Mouse (Mus musculus) NIH3T3 (cell line): ENCODE measurements at regions not wholly inside any gene's neighbourhood (a gene's known extent, or its start where the extent isn't known, plus 50 kb on each side); places are given as distances from the start of the nearest gene placed in this dataset.
A peak's percentile ranks its signal among the peaks of the same experiment; 100 is the strongest.

ENCODE experiments used
- DNase-seq: peaks from one replicate; pipeline ENCODE4 v3.0.0-alpha.2; 2012; ENCODE audit warnings: low read depth

DNA sequence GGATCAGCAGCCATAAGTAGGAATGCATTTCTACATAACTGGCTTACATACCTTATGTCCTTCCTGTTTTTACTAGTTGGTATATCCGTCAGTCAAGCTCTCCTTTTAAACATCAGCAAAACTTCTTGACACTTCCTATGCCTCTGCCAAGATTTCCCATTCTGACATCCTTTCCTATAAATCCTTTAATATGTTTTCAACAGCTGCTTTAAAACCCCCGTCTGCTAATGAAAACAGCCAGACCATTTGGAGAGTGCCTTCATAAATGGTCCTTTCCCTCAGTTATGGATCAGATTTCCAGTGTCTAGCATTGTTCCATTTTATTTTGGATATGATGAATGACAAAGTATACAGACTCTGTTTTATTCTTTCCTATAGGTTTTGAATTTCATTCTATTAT is 270.7 kb upstream of the Rgmb start:
- DNase-seq: no peak

DNA sequence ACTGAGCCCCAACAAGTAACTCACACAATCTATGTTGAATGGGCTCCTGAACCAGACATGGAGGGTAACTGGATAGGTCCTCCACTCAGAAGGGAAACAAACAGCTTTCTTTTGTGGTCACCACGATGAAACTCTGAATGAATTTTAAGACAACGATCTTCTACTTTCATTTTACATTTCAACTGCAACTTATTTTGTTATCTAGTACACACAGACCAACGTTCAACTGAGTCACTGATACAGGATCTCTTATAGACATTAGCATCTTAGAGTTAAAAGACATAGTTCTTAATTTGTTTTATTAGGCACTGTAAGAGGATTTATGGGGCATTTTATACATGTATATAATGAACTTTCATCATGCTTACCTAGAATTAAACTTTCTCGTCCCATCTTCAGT is 262.1 kb upstream of the Rgmb start:
- DNase-seq: no peak

DNA sequence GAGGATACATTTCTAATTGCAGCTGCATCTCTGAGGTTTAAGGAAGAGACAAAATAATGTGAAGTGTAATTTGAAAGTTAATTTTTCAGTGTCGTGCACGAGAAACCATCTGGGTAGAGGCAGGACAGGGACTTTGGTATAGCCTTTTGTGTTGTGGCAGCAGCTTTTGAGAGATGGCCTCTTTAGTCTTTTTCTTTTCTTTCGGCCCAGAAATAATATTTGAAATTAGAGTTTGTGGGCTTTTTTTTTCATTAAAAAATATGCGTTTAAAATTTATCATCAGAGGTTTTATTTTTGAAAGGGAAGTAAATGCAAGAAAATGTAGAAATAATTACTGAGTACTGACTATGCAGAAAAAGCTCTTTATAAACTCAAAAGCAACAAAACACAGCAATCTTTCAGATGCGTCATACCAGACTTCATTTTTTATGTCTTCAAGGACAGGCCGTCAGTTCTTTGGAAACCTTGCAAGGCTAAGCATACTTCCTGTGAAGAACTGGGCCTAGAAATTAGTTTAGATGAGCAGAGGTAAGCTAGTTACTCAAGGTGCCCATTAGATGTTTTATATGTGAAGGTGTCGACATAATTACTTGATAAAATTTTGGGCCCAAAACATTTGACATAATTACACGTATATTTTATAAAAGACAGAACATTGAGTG is 258.9 kb upstream of the Rgmb start:
- no peak for DNase-seq

DNA sequence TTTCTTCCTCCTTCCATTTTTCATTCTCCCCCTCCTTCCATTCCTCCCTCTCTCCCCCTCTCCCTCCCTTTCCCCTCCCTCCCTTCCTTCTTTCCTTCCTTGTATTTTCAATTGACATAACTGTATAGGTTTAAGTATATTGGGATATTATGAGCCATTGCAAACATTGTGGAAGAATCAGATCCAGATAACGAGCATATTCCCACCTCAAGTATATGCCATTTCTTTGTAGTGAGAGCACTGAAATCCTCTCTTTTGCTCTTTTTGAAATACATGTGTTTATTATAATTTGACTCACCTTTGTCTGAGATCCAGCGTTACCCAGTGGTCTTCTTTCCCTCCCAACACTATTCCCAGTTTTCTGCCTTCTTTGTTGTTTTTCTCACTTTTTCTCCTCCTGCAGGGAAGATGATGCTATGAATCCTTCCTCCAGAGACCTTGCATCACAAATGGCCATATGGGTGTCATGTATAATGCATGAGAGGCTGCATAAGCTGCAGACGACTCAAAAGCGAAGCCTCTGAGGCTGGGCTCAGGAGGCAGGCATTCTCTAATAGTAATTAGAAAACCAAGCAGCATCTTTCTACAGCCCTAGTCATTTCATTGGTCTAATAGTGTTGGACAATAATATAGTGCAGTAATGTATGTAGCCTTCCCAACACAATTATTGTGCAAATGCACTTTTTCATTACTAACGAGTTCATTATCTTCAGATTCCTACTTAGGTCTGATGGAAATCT is 258.2 kb upstream of the Rgmb start:
- DNase-seq: no peak

DNA sequence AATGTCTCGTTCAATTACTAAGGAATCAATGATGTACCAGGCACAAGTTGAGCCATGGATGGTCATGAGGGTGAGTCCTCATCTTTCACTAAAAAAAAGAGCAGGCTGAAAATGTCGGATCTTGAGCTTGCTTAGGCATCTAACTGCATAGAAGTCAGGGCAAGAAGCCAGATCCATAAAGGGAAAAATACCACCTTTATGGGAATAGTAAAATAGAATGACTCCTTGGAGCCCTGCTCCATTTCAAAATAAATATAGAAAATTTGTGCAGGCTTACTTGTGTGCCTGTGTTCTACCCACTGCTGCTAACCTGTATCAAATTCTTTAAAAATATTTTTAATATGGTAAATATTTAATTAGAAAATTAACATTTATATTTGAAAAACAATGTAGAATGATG is 256.2 kb upstream of the Rgmb start:
- DNase-seq: no peak

DNA sequence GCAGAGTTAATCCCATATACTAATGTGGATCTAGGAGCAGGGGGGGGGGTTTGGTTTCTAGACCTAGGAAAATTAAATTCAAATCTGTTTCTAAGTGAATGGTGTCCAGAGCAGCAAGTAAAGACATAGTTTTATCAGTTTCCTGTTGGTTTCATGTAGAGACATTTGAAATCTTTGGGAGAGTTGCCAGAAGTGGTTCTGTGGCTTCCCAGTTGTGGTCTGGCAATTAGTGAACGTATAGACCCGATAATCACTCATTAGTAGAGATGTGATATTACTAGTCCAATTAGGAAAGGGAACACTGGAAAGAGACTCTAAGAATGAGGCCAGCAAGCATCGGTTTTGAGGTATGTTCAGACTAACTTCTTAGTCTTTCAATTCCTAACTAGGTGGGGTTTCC is 252.0 kb upstream of the Rgmb start:
- DNase-seq: no peak

DNA sequence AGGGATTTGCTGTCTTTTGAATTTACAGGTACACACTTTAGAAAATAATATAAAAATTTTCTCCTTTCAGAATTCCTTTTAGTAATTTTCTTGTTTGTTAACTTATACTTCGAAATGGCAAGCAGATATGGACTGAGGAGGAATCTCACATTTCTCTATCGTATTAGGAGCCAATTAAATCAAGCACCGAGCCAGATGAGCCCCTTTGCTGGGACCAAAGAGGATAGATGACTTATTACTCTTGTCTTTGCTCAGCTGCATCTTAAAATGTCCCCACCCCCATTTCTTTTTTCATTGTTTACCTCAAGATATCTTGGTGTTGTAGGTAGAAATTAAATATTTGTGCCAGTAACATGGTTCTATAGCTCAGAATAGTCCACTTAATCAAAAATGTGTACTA is 247.7 kb upstream of the Rgmb start:
- DNase-seq: no peak

DNA sequence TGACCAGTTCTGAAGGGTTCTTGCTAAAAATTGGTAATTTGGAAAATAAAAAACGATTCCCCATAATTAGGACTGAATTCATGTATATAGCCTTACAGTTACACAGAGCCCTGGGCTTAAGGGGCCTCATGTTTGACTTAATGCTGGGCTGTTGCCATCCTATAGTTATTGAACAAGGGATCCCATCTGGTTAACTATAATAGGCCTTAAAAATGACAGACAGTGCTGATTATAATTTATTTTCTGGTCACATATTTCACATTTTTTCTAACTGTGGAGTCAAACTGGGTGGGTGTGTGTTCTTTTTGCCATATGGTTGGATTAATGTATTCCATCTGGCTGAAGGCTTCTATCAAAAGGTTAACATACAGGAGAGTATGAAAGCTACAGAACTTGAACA is 238.5 kb upstream of the Rgmb start:
- DNase-seq: peak; percentile 55

DNA sequence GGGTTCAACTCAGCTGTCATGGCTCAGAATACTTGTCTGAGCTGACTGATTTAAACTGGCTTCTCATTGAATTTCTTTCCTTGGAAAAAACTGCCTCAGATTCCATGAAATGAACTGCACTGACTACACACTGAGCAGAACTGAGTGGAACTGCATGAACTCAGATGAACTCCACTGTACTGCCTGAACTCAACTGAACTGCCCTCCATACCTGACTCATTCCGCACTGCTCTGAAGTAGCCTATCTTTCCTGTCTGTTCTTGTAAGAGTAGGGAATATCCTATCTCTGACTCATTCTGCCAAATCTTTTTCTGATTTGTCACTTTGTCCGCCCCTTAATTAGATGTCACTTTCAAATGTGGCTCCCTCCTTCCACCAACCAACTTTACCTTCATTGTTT is 237.0 kb upstream of the Rgmb start:
- peak; percentile 37 for DNase-seq

DNA sequence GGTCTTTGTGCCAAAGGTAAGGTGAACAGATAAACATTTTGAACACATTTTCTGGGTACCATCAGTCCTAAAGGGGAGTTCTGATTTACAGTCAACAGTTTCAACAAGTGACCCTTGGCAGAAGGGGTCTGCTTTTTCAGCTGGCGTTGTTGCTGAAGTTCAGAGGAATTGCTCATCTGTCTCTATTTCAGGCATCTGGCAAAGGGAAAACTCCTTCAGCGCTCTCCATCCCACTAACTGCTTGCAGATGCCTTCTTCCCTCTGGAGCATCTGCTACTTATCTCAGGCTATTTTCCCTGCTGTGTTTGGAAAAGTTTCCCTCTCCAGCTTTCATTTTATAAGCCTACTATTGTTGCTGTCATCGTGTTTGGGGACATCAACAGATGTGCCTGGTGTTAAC is 223.6 kb upstream of the Rgmb start:
- peak; percentile 87 for DNase-seq

DNA sequence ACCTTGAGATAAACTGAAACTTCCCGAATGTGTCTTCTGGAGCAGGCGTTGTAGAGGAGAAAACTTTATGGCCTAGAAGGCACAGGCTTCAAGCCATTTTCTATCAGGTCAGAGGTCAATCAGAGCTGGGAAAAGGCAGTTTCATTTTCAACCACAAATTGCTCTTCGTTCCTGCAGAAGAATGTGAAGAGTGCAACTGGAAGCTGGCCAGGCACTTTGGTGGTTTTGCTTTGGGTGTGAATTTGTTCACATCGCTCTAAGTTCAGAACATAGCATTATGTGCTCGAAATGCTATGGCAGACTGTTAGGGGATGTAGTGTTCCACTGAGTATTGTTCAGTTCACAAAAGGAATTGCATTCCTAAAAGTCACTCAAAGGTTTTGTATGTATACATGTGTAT is 220.9 kb upstream of the Rgmb start:
- peak; percentile 94 for DNase-seq

DNA sequence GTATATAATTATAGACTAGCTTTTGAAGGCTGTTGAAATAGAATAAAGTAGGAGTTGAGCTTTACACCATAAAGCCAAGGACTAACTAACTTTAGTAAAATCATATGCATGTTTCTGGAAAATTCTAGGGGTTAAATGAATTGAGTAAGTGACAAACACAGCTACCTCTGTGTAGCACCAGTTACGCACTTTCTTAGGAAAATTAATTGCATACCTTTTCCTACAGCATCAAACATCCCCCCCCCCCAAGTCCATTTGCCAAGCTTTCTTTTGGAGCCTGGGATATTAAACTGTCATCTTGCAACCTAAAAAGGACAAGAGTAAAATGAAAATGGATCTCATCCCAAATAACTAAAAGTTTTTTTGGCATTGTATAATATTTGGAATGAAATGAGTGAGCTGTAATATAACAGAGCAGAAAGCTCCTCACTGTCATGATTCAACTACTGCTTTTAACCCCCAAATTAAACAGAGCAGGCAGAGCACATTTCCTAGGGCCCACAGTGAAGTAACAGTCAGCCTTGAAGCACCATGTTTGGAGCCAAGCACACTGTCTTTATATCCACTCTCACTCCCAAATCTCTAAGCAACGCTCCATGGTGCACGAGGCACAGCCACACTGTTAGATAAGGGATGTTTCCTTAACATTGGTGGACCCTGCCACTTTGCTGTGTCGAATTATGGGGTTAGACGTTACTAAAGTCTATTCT is 210.9 kb upstream of the Rgmb start:
- no peak for DNase-seq

DNA sequence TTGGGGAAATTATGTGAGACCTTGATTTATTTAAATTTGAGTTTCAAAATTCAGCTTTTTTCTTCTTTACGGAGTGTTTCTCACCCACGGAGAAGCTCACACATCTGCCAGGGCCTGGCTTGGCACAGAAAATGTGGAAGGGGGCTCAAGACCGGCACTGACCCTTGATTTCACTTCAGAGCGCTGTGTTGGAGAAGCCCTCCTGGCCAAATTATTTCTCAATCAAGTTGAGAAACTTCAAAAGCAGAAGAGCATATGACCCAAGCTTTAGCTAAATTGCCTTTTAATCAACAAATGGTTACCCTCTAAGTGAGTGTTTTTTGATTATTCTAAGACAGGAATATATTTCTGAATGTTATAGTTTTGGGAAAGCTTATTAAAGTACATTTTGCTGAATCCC is 197.2 kb upstream of the Rgmb start:
- DNase-seq: no peak

DNA sequence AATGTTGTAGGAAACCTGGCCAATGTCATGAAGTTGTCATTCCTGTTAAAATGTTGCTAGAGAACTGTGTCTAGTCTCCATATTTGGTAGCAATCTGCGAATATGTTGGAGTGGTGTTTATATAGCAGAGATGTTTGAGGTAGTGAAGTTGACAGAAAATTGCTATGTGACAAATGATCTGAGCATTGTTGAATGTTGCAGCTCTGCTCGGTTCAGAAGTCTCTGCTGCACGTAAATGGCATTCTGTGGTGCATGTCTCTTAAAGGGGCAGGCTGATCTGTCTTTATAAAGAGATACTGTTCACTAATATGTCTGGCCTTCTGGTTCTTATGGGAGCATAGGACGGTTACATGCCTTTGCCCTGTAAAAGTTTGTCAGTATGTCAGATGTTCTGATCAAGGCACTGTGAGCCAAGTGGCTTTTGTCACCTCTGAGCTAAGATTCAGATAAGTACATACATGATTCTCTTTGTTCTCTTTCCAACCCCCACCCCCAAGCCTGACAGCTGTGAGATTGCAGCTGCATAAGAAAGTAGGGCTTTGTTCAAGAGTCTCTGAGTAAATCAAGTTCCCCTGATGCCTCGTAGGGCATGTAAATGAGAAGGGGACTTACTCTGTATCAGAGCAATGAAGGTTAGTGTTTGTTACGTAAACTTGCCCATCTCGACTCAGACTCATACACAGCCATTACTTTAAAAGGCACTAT is 174.2 kb upstream of the Rgmb start:
- DNase-seq: no peak

DNA sequence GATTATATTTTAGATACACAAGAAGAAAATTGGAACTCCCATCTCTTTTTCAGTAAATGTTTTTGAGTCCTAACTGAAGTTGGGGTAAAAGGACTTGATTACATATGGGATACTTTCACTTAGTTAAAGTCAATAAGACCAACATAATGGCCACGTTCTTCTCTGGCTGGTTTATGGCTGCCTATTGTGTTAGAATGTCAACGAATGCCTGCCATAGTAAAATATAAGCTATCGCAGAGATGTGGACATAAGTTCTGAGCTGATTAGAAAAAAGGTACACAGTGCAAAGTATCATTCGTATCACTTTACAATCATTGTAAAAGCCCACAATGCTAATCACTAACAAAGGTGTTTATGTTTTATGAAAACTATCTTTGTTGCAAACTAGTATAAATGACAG is 173.2 kb upstream of the Rgmb start:
- DNase-seq: no peak

DNA sequence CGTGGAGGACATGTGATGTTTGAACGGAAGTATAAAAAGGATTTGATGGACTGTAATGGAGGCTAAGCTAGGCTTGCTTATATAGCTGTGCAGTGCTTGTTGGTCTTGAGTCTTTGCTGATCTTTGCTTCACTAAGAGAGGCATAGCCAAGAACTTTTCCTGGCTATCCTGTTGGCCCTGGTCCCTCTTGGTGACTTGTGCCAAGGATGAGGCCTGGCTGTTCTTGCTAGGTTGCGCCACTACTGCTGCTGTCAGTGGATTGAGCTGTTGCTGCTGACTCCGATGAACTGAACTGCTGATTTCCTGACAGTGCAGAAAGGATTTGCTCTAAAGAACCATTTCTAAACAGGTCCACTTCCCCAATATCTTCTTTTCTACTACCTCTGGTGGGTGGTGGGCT is 167.9 kb upstream of the Rgmb start:
- peak; percentile 57 for DNase-seq

DNA sequence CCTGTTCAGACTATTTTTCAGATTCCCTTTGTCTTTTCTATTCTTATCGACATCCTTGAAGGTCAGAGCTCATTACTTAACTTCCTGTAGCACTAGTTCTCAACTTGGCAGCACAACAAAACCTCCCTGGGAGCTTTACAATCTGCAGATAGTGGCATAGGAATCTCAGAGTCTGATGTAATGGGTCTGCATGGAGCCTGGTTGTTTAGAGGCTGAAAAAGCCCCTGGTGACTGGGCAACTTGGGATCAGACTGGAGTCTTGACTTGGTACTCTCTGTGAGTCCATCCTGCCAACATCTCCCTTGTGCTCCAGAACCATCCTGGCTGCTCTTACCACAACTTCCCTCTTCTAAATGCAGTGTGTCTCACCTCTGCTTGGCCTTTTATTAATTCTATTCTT is 166.4 kb upstream of the Rgmb start:
- DNase-seq: no peak

DNA sequence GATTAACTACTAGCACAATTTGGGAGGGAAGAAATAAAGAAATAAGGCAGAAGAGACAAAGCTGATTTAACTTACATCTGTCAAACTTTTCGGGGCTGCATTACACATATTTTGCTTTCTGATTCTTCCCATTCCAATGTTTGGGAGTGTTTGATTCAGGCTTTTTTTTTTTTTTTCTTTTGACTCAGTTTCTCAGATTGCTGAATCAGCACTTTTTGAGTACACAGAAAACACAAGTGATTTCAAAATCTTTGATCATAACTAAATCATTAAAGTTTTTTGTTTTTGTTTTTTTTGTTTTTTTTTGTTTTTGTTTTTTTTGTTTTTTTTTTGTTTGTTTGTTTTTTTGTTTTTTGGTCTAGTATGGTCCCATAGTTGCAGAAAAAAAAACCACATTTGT is 164.7 kb upstream of the Rgmb start:
- DNase-seq: no peak

DNA sequence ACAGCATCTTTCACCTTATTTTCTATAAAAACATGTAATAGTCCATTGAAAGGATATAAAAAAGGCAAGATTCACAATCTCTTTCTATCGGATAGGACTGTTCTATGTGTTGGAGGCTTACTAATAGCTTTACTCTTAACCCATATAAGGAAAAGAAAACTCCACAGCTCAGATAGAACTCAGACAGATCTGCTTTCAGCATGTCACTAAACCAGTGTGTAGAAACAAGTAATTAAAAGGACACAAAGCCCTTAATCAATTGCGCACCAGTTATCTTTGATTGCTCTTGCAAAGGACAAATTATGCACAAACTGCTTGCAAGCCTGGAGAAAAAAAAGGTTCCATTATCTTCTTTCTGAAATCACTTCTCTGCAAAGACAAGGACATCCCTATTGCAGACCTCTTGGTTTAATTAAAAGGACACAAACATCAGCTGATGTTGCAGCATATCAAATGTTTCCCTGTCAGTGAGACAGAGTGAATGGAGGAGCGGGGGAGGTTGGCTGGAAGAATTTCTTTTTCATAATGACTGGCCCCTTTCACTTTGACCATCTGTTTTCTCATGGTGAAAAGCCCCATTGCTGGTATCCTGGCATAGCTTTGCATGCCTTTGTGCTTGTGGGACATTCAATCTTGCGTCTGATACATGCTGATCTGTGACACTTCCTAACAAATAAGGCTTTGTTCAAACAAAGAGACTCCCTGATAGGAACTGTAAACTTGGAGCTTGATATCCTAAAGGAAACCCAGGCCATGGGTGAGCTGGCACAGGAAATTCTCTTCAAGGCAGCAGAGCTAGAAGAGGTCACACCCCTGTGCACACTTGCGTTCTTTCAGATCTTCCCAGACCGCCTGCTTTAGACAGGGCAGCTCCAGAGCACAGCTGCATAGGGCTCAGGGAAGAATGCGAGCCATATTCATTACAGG is 162.8 kb upstream of the Rgmb start:
- peak; percentile 31 for DNase-seq

DNA sequence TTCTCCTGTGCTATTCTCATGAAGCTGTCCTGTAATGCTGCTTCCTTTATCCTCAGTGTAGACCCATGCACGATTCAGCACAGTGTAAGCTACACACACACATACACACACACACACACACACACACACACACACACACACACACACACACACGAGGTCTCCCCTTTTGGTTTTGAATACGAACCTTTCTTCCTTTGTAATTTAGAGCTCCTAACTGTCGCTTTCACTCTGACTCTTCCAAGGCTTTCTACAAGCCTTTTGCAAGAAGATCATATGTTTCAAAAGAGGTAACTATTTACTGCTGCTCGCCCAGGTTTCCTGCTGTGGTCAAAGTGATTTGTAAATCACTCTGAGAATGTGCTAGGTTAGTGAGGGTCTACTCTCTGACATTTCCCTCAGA is 161.1 kb upstream of the Rgmb start:
- no peak for DNase-seq

DNA sequence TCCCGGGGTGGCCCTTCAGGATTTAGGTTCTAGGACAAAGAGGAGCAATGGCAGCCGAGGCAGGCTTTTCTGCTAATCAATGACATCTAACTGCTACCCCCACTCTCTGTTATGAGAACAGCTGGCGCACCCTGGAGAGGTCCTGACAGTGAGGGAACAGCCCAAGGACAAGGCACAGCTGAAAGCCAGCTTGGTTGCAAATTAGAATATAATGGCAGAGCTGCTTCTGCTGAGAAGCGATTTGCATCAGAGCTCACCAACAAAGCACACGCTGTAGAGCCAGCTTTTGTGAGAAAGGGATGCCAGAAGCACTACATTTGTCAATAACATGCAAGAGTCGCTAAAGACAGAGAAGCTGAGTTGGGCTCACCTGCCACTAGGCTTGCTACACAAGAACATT is 159.5 kb upstream of the Rgmb start:
- DNase-seq: no peak

DNA sequence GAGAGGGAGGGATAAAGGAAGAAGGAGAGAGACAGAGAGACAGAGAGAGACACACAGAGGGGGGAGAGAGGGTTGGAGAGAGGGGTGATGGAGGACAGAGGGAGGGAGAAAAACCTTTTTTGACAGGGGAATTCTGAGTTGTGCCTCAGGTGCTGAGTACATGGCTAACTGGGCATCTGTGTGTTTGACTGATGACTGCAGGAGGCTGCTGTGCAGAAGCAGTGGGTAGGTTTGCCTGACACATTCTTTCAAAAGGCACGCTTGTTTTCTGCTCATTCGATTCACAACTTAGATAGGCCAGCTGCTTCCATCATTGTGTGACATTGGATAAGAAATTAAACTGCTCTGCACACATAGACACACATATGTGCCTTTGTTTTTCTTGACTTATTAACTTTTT is 150.7 kb upstream of the Rgmb start:
- DNase-seq: no peak
